Mouse (Mus musculus) adrenal gland, adult 8-10 months (tissue): Measurements from ENCODE around the gene Hist1h2ab. TPM values are rescaled to one million over a fixed set of nuclear protein-coding genes. Genes with fewer than 3 reads are reported as not detected.

ENCODE experiments used
- DNase-seq: peaks from one replicate; pipeline ENCODE4 v3.0.0; 2022
- total RNA-seq, 4 experiments: library from RNA; stranded (reverse); gene quantifications; 2 replicates each; pipeline ENCODE4 v1.2.4; 2022

The Hist1h2ab gene
- total RNA-seq, 4 experiments from 2014 or later: 24.0 to 37.5 (median 29.3) TPM

- peak; percentile 89 for DNase-seq
Observed at GRCm38 (mm10) chr13:23738677-23739068, 12.3 kb upstream of the Hist1h2ab start, which contains the start of gene Hist1h1c. Gene Hist1h1c, plus strand, starts transcription at chr13:23738808.

GRCm38 (mm10) chr13:23739069-23739921 is 11.6 kb upstream of the Hist1h2ab start:
- DNase-seq: peak; percentile 96

GRCm38 (mm10) chr13:23739922-23740252 is 11.0 kb upstream of the Hist1h2ab start:
- DNase-seq: no peak

DNA sequence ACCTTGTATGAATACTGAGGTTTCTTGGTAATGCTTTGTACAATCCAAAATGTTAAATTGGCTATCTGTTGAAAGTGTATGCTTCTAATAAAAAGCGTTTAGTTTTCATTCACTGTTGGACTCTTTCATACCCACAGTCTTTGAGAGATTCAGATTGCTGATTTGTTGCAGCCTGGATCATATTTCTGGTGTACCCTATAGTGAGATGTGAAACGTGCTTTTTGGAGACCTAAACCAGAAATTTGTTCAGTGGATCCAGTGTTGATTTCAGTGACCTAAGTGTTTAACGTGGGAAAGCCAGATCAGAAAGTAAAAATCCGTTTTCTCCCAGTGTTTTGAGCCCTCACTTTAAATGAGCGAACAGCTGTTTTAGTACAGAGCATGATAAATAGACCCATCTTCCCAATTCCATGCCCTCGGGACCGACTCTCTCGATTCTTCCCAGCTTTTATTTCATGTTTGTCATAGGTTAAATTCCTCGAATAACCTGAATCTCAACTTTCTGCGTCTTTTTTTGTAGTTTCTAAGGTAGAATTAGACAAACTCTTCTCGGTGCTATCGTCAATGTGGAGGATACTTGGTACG is 10.6 kb upstream of the Hist1h2ab start:
- DNase-seq: no peak

- no peak for DNase-seq
Observed at GRCm38 (mm10) chr13:23740910-23741309, 10.0 kb upstream of the Hist1h2ab start.

- DNase-seq: no peak
Observed at GRCm38 (mm10) chr13:23742007-23742406, 8.9 kb upstream of the Hist1h2ab start.

DNA sequence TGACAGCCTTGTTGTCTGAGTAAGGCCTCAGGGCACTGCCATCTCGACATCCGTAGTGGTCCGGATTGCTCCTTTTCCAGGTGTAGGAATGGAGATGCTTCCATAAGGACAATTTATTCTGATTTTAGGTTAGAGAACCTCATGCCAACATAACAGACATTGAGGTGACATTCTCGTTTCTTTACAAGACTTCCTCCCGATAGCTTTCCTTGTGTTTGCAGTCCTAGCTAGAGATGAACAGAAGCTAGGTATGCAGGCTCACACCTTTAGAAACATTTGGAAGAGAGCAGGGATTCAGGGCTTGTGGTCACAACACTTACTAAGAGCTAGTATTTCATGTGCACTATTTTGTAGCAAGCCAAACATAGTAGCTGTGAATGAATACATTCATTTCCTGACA is 7.7 kb upstream of the Hist1h2ab start:
- DNase-seq: no peak

DNA sequence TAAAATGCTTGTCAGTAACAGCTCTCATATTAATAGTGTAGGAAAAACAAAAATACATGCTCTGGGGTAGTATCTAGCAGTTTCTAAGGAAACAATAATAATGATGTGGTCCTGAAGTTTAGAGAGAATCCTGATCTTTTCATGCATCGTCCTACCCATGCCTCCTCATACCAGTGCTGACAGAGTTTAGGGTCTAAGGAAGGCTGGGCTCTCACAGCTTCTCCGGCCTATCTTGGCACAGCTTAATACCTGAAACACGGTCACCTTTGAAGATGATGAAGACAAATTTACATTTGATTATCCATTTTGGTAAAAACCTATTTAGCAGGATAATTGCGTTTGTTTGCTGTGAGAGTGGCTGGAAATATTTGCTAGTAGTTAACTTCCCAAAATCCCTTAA is 7.0 kb upstream of the Hist1h2ab start:
- no peak for DNase-seq

- DNase-seq: no peak
Observed at GRCm38 (mm10) chr13:23744421-23745380, 6.2 kb upstream of the Hist1h2ab start.

DNA sequence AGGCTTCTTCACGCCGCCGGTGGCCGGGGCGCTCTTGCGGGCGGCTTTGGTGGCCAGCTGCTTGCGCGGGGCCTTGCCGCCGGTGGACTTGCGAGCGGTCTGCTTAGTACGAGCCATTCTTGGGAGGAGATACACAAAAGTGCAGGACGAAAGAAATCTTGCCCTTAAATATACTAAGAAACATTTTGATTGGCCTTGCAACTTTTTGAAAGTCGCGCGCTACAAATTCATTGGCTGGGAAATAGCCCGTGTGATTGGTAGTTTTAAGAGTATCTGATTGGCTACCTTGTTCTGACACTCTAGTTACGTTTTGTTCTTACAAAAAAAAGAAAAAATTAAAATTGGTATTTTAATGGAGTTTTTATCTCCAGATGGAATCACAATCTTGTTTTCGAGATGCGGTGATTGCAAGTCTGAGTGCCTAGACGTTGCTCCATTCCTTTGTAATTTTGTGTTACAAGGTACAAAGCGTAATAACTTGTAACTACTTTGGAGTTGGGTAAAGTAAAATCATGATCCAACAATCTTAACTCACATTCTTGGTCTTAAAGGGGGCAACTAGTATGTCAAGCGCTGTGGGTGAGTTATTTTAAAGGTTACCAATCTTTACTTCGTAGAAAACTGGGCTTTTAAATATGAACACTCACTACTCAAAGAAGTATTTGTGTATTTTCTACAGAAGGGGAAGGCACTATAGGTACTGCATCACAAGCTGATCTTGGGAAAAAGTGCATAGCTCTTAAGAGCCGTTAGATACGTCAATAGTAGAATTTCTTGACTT is 5.4 kb upstream of the Hist1h2ab start, which contains the start of gene Hist1h3c:
Gene Hist1h3c, minus strand, starts transcription at position 222 of the 781 bp plus-strand sequence.
- peak; percentile 72 for DNase-seq

DNA sequence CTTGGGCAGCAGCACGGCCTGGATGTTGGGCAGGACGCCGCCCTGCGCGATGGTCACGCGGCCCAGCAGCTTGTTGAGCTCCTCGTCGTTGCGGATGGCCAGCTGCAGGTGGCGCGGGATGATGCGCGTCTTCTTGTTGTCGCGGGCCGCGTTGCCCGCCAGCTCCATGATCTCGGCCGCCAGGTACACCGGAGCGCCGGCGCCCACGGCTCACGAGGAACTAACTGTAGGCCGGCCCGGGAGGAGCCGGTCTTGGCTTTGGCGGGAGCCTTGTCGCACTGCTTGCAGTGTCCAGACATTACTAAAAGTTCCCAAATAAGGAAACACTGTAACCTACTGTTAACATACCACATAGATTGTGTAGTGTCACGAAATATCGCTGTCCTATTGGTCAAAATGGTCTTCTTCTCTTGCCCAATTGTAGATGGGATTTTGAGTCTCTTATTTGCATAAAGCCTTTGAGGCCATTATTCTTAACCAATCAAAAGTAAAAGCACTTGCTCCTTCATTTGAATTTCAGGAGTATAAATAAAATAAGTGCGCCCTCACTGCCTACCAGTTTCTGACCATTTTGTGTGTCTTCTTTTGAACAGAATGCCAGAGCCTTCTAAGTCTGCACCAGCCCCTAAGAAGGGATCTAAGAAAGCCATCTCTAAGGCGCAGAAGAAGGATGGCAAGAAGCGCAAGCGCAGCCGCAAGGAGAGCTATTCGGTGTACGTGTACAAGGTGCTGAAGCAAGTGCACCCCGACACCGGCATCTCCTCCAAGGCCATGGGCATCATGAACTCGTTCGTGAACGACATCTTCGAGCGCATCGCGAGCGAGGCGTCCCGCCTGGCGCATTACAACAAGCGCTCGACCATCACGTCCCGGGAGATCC is 4.5 kb upstream of the Hist1h2ab start, which contains the start of gene Hist1h2bb:
Gene Hist1h2bb, plus strand, starts transcription at position 534 of the 880 bp plus-strand sequence.
- DNase-seq: peak; percentile 67

- no peak for DNase-seq
Observed at GRCm38 (mm10) chr13:23747081-23747891, 3.6 kb upstream of the Hist1h2ab start.

DNA sequence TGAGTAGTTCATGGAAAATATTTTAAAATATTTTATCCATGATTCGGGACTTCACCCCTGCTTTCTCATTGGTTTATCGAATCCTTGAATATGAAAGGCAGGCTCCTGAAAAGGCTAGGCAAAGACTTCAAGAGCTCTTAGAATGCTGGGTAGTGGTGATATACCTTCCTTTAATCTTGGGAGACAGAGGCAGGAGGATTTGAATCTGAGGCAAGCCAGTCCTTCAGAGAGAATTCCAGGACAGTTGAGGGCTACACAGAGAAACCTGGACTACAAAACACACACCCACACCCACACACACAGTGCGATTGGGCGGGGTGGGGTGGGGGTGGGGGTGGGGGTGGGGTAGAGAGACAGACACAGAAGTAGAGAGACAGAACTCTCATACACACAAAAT is 3.0 kb upstream of the Hist1h2ab start:
- DNase-seq: no peak

DNA sequence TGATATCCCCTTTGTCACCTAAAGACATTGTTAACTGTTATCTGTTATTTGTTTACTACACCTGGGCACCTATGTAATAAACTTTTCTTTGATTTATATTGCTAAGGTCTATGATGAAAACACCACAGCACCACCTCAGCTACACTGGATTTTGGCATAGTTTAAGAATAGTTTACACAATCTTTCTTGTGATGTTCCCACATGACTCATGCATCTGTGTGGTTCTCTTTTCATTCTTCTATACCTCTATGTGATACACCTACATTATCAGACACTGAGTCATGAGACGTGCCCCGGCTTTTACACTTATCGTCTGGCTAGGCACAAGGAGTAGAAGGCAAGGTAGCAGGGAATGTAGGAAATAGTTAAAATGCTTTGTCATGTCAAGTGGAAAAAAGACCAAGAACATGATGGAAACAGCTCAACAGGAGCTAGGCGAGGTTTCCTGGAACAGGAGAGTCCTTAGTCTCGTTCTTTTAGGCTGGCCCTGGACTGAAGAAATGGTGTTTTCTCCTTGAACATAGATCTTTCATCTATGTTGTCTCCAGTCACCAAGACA is 1.3 kb upstream of the Hist1h2ab start:
- DNase-seq: no peak

DNA sequence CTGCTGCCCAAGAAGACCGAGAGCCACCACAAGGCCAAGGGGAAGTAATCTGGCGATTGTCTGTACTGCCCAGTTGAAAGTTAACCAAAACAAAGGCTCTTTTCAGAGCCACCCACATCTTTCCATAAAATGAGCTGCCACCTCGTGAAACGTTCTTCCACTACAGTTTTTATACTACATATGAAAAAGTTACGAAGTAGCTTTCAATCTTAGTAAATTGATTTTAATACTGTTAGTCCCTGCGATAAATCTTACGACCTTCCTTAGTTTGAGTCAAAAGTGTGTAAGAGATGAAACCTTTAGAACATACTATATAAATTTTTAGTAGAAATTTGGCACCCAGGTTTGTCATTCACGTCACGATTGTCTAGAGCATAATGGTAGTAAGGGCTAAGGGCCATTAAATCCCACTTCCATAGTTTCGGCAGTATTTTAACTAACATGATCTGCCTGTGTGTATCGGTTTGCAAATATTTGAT is 591 bp downstream of the Hist1h2ab start:
- DNase-seq: no peak

GRCm38 (mm10) chr13:23752067-23752741 is 1.3 kb downstream of the Hist1h2ab start, which contains the start of gene Hist1h3b:
Gene Hist1h3b, plus strand, starts transcription at chr13:23752267.
- DNase-seq: peak; percentile 80

DNA sequence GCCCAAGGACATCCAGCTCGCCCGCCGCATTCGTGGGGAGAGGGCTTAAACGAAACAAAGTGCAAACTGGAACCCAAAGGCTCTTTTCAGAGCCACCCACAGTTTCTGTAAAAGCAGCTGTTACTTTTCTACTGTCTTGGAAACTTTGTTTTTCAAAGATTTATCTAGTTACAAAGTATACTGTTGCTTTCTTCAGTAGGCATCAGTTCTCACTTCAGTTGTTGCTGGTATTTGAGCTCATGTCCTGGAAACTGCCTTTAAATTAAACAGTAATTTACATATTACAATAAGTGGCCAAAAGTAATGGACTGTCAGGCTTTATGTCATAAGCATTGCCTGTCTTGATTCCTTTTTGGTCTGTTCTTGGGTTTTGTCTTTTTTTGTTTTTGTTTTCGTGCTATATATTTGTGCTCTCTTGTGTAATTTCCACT is 1.8 kb downstream of the Hist1h2ab start:
- no peak for DNase-seq

- no peak for DNase-seq
Observed at GRCm38 (mm10) chr13:23753314-23754078, 2.6 kb downstream of the Hist1h2ab start.
